Mouse (Mus musculus) T-helper 2 cell (primary cell): Measurements from ENCODE around the gene Slc5a9.

Source experiments
- in situ Hi-C: fragments of 300-600 bp; cut with MboI, MseI; formaldehyde crosslinking; loops from one replicate; pipeline ENCODE4 v1.15.1; 2025; ENCODE audit warnings: high pct_unique_total_duplicates

Gene Slc5a9

DNA sequence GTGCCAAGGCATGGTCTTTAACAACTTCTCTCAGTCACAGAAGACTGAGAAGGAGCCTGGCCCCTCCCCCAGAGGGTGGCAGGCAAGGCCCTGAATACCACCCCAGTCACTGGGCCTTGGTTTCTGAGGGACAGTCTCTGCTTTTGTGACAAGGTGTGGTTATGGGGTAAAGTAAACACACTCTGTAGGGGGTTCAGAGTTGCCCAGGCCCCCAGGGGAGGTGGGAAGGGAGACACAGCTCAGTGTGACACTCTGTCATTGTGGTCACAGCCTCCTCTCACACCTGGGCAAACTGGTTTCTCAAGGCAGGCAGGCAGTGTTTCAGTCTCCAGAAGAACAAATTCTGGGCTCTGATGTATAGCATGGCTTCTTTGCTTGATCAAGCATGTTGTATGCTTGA is at the start of gene Slc5a9:
Gene Slc5a9 (minus strand): TSS at position 144 of the 400 bp plus-strand sequence.
- in situ Hi-C loops = loop anchor here (25.0 kb wide), 1 partner anchor 760 kb away; no protein-coding TSS in a partner anchor

DNA sequence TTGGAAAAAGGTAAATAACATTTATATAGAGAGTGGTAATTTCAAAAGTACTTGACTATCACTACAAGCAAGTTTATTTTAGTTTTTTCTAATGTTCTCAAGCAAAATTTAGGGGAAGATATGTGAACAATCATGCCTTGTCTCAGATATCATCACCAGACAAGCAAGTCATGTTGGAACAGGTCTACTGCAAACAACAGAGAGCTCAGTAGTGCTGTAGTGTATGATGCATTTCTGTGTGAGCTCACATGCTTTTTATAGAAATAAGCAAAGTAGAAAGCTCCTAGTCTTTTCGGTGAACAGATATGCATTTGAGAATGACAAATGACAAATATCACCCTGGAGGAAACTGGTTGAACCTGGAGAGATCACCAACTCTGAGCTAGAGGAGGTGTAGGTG is 16.4 kb upstream of the Slc5a9 start, which contains the start of gene Skint8:
Gene Skint8 (plus strand): TSS at position 301 of the 400 bp plus-strand sequence.
- in situ Hi-C loops = loop anchor here (25.0 kb wide), 1 partner anchor 743 kb away; no protein-coding TSS in a partner anchor

DNA sequence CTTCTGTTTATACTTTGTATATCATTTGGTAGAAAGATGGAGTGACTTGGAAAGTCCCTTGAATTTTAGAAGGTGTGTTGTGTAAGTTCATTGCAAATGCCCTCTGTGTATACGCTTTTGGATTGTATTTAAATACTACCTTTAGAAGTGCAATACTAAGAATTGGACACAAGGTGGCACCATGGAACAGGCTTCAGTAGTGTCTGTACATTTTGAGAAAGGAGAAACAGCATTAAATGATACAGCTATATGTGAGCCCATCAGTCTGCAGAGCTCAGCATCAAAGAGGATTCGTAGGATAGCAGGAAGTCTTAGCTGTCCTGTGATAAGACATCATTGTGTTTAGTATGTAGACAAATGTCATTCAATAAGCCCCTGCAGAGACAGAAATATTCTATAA is 5.2 kb upstream of the Slc5a9 start:
- in situ Hi-C loops = loop anchor here (25.0 kb wide), 1 partner anchor 754 kb away; no protein-coding TSS in a partner anchor

DNA sequence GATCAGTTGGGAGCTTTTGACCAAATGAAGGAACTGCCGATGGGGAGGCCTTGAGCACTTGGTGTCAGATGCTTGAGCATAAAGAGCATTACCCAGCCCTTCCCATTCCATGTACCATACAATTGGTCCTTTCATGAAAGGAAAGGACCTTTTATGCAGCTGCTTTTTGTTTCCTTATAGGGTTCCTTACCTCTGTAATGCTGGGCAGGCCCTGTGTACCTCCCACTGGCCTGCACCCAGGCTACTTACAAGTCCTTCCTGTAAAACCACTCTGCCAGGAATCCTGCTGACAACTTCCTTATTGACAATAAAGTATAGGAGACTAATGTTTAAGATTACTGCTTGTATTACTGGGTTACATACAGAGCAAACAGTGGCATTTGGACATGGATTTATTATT is 1.2 kb downstream of the Slc5a9 start:
- in situ Hi-C loops = loop anchor here (25.0 kb wide), 1 partner anchor 761 kb away; no protein-coding TSS in a partner anchor

DNA sequence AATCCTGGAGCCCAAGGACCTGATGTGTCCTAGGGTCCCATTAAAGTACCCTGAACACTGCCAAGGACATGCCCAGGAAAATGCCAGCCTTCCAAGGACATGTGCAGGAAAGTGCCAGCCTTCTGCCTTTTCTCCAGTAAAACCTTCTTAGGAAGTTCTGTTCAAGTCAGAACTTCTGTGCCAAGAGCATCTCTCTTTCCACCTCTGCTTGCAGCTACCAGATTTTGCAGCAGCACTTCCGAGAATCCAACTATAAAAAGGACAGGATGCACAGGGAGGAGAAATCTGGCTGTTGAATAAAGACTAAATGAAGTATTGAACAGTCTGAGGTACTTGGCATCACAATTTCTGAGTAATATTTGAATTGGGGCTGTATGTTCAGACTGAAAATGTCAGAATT is 2.2 kb downstream of the Slc5a9 start:
- in situ Hi-C loops = loop anchor here (25.0 kb wide), 1 partner anchor 762 kb away; no protein-coding TSS in a partner anchor

DNA sequence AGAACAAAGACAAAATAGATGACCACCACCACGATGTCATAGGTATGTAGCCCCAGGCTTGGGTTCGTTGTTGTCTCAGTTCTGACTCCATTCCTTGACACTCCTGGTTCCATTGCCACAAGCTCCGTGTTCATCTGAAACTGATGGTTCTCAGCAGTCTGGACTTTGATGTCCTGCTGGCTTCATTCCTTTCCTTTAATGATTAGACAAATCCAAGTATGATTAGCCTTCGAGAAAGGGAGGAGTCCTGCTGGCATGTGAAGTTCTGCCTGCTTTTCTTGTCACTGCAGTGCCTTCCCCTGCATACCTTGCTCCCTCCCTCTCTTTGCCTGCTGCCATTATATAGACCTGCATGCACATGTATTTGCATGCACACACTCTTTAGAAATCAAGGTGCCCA is 4.2 kb downstream of the Slc5a9 start:
- in situ Hi-C loops = no loop called here

DNA sequence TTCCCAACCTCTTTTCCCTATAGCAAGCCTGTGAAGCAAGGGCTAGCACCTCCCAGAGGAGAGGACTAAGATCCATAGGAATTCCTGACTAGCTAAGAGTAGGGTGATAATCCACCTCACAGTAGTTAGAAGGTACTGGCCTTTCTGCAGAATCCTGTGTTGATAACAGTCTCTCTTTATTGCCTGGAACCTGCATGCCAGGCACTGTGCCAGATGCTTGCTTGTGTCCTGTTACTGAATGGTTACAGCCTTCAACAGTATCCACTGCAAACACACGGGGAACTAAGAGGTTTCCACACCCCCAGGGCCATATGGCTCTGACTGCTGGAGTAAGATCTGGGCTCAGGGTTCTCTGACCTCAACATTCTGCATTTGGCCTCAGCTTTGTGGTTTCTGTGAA is 5.0 kb downstream of the Slc5a9 start:
- in situ Hi-C loops = no loop called here

DNA sequence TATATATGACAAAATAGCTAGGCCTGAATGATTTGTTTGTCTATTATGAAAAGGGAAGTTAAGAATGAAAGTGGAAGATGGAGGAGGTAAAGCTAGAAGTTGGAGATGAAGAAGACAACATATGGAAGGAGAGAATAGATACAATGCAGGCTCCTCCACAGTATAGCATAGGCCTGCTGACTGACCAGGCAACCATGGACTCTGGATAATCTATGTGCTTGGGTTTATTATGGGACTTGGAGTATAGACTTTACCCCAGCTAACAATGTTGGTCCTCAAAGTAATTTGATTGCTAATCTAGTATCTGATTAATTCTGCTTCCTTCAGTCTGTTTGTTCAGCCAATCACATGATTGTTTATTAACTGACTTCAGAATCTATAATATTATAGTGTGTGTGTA is 10.6 kb downstream of the Slc5a9 start:
- in situ Hi-C loops = no loop called here

DNA sequence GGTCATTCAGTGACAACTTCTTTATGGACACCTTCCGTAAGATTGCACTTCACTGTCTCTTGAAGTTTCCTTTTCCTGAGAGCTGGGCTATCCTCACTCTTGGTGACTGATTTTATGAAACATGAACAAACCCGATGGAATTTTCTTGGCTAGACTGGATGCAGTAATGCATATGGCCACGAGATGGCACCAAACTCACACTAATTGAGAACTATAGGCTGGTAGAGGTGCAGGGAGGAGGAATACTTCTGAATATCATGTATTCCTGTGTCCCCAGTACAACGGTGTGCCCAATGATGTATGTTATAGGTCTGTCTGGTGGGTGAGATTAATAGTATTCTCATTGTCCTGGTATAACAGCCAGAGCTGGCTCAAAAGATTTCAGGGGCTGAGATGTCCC is 16.1 kb downstream of the Slc5a9 start:
- in situ Hi-C loops = no loop called here

DNA sequence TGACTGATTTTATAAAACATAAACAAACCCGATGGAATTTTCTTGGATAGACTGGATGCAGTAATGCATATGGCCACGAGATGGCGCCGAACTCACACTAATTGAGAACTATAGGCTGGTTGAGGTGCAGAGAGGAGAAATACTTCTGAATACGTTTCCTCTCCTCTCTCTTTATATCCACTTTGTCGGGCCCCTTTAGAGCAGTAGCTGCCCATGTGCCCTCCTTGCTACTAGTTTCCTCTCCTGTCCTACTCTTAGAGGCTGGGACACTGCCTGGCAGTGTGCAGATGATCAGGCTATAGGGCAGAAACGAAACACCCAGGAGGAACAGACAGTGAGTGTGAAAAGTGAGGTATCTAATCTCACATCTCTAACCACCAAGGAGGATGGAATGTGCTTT is 16.7 kb downstream of the Slc5a9 start:
- in situ Hi-C loops = no loop called here

DNA sequence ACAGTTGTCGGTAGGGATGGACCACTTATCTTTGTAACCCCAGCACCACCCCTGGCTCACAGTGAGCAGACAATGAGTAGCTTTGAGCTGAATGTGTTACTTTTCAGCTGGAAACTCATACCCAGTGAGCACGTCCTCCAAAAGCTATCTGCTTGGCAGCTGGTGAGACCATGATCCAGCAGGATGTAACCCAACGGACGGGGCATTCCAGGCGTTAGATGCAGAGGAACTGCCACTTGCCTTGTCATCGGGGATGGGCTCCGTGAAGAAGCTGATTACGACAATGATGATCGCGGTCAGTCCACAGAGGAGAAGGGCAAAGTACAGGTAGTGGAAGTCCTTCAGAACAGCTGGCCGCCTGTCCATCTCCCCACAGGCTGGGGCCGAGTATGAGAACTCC is 19.2 kb downstream of the Slc5a9 start:
- in situ Hi-C loops = no loop called here

DNA sequence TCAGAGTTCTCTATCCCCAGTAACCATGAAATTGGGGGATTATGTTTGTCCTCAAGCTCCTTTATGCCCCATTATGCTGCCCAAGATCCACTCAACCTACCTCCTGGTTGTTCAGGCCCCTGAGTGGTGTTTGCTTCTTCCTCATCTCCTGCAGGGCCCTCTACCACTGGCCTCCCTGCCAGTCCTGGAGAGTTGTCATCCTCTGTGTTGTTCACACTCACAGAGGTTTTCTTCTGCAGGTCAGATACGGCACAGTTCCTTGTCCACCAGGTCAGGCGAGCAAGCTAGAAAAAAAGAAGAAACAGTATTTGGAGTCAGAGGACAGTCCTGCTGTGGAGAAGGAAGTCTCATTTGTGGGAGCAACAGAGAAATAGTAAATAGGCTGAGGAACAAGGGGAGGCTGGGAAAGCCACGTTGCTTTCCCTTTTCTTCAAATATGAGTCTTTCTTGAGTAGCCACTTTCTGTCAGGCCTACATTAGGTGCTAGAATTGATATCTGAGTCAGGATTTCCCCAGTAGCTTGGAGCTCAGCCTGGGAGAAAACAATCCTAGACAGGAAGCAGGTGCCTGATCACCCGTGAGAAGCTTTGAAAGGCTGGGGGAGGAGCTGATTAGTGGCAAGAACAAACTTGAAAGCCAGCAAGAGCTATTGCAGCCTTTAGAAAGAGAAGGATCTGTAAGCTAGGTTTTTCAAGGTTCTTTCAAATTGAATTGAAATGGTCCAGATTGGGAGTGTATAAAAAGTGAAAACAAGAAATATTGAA is 22.4 kb downstream of the Slc5a9 start:
- in situ Hi-C loops = no loop called here

DNA sequence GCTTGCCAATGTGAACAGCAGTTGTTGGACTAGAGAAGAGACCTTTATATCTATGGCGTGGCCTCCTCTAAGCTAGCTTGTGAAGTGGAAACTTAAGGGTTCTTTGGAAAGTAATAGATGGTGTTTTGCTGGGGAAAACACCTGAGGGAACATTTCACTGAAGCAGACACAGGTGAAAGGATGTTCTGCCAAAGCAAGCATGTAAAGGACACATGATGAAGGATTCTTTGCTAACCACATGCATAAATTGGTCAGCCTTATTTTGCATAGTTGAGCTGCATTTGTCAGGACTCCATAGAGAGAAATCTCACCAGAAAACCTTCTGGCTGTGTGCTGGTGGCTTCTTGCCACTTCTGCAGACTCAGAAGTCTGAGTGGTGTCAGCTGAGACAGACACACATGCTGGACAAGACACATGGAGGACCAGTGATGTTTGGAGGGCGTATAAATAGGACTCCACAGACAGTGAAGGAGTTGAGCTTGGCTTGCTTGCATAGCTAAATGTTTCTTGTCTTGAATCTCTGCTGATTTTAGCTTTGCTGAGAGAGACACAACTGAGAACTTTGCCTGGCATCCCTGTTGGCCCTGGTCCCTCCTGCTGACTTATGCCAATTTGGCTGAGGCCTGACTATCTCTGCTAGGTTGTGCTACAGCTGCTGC is 34.8 kb downstream of the Slc5a9 start:
- in situ Hi-C loops = no loop called here

DNA sequence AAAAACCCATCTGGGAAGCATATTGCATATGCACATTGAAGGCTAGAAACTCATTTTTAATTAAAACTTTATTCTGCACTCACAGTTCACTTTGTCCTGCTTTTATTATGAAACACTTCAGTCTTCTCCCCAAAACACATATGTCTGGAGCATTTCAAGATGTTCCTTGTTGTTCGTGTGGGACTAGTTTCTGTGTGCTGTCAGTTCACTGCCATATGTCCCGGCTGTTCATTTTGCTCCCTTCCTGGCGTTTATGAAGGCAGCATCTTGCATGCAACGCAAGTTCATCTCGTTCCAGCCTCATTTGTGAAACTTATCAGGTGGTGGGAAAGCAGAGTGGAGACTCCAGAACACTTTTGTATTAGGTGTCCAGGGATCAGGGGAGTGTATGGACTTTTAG is 36.0 kb downstream of the Slc5a9 start:
- in situ Hi-C loops = no loop called here

DNA sequence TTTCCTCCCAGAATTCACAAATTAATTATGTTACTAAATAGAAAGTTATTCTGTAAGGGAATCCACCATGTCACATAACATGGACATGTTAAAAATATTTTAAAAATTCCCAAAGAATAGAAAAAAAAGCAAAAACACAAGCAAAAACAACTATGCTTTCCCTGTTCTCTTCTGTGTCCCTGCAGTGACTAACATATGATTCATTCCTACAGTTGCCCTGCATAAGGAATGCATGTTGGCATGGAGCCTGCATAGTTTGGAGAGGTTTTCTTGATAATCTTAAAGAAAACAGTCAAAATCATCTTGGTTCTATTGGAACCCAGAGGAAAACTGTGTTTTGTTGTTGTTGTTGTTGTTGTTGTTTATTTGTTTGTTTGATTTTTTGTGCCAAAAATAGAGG is 50.1 kb downstream of the Slc5a9 start:
- in situ Hi-C loops = no loop called here

DNA sequence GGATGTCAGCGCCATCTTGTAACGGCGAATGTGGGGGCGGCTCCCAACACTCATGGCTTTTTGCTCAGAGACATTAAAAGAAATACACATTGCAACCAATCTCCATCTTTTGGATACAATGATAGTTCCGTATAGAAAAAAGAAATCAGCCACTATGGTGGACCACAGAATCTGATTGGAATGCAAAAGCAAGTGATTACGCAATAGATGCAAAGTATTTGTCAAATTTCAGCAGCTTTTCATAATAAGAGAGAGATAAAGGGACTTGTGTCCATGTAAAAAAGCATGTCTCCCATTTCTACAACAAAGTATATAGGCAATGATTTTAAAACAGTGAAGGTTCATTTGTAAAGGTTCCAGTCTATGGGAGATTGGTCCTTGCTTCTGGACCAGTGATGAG is 63.8 kb downstream of the Slc5a9 start:
- in situ Hi-C loops = no loop called here
